Mouse (Mus musculus) liver, embryonic 14.5 days (tissue): ENCODE measurements around the gene Suds3. TPM values are rescaled to one million over a fixed set of nuclear protein-coding genes. Genes with fewer than 3 reads are reported as not detected.

Source experiments
- ATAC-seq: fragments of 200-750 bp; cut with Nextera tagmentation; 2 replicates; pipeline ENCODE4 v1.8.0; 2017; ENCODE audit warnings: moderate number of reproducible peaks, mild to moderate bottlenecking, moderate library complexity; ENCODE audit not compliant: insufficient read depth
- DNase-seq, 3 experiments: peaks; one replicate each; pipeline ENCODE4 v3.0.0-alpha.2; 2012 to 2013; ENCODE audit warnings: low read depth in 3 of 3, low spot score in 3 of 3
- H3K27ac ChIP-seq: fragments of 300-500 bp; sonication (generic); 2 replicates; pipeline ENCODE4 v1.5.1; 2014; ENCODE audit warnings: moderate library complexity, mild to moderate bottlenecking, control low read depth, inconsistent platforms
- H3K27me3 ChIP-seq: fragments of 300-500 bp; sonication (generic); 2 replicates; pipeline ENCODE4 v1.6.1; 2014; ENCODE audit warnings: mild to moderate bottlenecking, low read length, moderate library complexity; ENCODE audit not compliant: control insufficient read depth, insufficient read depth
- H3K36me3 ChIP-seq: fragments of 300-500 bp; sonication (generic); replicated peaks from 2 replicates; pipeline ENCODE4 v1.6.1; 2014; ENCODE audit warnings: low read depth; ENCODE audit not compliant: control insufficient read depth, insufficient read depth
- H3K4me1 ChIP-seq, 2 experiments: fragments of 200-500 bp in 1 of 2; fragments of 300-500 bp in 1 of 2; sonication (generic) in 1 of 2; replicated peaks; 2 replicates each; pipeline ENCODE4 v1.6.1; 2012 to 2014; ENCODE audit warnings: antibody characterized with exemption in 1 of 2, inconsistent platforms in 1 of 2, low read length in 1 of 2; ENCODE audit not compliant: control insufficient read depth in 2 of 2, insufficient read depth in 2 of 2
- H3K4me2 ChIP-seq: fragments of 300-500 bp; sonication (generic); 2 replicates; pipeline ENCODE4 v1.6.1; 2014; ENCODE audit warnings: low read depth, mild to moderate bottlenecking, control low read depth, moderate library complexity
- H3K4me3 ChIP-seq, 2 experiments: fragments of 200-500 bp in 1 of 2; fragments of 300-500 bp in 1 of 2; sonication (generic) in 1 of 2; 2 replicates each; pipeline ENCODE4 v1.5.1; 2012 to 2014; ENCODE audit warnings: low read depth in 2 of 2, low read length in 2 of 2, mild to moderate bottlenecking in 2 of 2, control low read depth in 1 of 2, inconsistent platforms in 1 of 2, moderate library complexity in 1 of 2; ENCODE audit not compliant: insufficient read depth in 1 of 2
- H3K9ac ChIP-seq: fragments of 300-500 bp; sonication (generic); replicated peaks from 2 replicates; pipeline ENCODE4 v1.6.1; 2014; ENCODE audit warnings: mild to moderate bottlenecking, control low read depth, moderate library complexity
- H3K9me3 ChIP-seq: fragments of 300-500 bp; sonication (generic); 2 replicates; pipeline ENCODE4 v1.6.1; 2016; ENCODE audit warnings: low read length, mixed read lengths; ENCODE audit not compliant: control insufficient read depth
- CTCF ChIP-seq: IDR thresholded peaks from 2 replicates; pipeline ENCODE4 v1.5.1; 2016; ENCODE audit warnings: antibody characterized with exemption, low read depth, control low read depth
- EP300 ChIP-seq: IDR thresholded peaks from 2 replicates; pipeline ENCODE4 v1.6.1; 2016; ENCODE audit warnings: antibody characterized with exemption, low read depth
- WGBS: fragments of 180-500 bp; shearing (Covaris S2); extraction: QIAGEN DNeasy Blood & Tissue Kit; methylation state at CpG from one replicate; pipeline ENCODE4 v1.1.7; 2014; ENCODE audit not compliant: insufficient replicate concordance; 5-methylcytosine and 5-hydroxymethylcytosine counted together
- polyA plus RNA-seq, 2 experiments: library from polyadenylated mRNA; depleted of rRNA in 1 of 2; stranded (reverse) in 1 of 2; unstranded in 1 of 2; fragments of >200 nt; fragmentation: Nextera tagmentation in 1 of 2; extraction: Ambion mirVana in 1 of 2; gene quantifications; 2 replicates each; pipeline versions ENCODE4 v1.2.1 to v1.2.3; 2012 to 2014

Gene Suds3
- polyA plus RNA-seq, 2 experiments: 19.8 to 22.7 TPM

DNA sequence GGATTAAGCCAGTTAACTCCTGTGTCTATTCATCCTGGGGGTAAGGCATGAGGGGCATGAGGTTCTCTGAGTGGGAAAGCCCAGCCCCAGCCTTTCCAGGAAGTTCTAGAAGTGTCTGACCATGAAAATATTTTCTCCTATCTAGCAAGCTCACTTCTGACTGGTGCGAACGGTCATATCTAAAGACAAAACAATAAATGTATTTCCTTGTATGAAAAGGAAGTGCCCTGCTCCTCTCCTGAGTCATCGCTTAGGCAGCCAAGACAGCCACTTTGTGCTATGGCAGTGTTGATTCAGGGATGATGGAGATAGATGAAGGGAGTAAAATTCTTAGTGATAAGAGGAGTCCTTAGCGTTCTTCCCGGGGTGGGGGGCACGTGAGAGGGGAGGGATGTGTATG lies 7.2 kb upstream of the Suds3 start:
- H3K4me2 ChIP-seq: no peak overlapping the region
- H3K9ac ChIP-seq: no peak overlapping the region
- ATAC-seq (no peak), DNase-seq (no peak)
- TF ChIP-seq EP300 (no peak), CTCF (no peak)
- no peaks in the 10 kb centered on the region for H3K36me3 ChIP-seq
- H3K9me3 ChIP-seq: no peaks in the 10 kb centered on the region; the same call in 1 of the 2 replicates
- no peak overlapping the region for H3K27ac ChIP-seq
- WGBS: 62% methylated on average over 6 of the region's 6 CpGs
- peaks cover 34 to 44% of the 10 kb centered on the region in 2 experiments for H3K4me1 ChIP-seq
- no peaks in the 10 kb centered on the region for H3K27me3 ChIP-seq
- no peak overlapping the region for H3K4me3 ChIP-seq

- 12% methylated on average over 2 of the region's 2 CpGs for WGBS
These were observed 5.7 kb upstream of the Suds3 start for GRCm38 (mm10) chr5:117121657-117122056.

DNA sequence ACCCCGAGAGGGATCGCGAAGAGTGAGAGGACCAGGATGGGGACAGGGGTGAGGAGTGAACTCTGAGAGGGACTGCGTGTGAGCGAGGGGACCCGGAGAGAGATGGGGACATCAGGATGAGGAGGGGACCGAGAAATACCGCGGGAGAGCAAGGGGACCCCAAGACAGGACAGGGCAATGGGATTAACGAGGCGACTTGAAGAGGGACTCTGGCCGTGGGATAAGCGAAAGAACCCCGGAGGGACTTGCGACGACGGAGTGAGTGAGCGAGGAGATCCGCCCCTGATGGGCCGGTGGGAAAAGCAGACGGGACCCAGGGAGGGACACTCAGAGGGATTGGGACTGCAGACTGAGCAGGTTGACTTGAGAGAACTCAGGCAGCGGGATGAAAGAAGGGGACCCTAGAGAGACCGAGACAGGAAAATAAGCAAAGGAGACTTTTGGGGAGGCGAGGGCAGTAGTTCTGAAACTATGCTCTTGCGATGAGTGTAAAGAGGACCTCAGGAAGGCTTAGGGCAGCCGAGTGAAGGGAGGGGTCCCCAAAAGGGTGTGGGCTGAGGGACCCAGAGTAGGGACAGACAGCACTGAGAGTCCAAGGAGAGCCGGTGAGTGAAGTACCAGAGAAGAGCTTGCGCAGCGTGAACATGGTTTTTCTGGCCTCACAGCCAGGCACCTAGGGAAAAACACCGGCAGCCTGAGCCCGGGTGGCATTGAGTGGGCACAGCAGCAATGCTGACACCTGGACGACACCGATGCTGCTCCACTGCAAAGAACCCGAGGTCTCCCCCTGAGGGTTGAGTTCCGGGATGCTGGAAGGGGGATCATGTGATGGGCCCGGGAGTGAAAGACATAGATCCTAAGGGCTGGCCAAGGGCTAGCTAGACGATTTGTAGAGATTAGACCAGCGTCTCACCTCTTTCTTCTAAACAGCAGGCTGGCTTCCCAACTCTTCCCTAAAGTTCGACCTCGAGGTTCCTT lies 4.9 kb upstream of the Suds3 start:
- WGBS: 3% methylated on average over 40 of the region's 40 CpGs
- Histone ChIP-seq H3K4me2 (peak overlapping the region; percentile 98), H3K36me3 (no peaks in the 10 kb centered on the region), H3K9me3 (no peaks in the 10 kb centered on the region; the same call in 1 of the 2 replicates), H3K4me1 (peaks cover 38 to 46% of the 10 kb centered on the region in 2 experiments), H3K4me3 (peak overlapping the region; percentile 86 to 92), H3K9ac (peak overlapping the region; percentile 94), H3K27me3 (no peaks in the 10 kb centered on the region), H3K27ac (peak overlapping the region; percentile 56)
- DNase-seq (no peak), ATAC-seq (no peak)
- TF ChIP-seq CTCF (no peak; the same call in 1 of the 2 replicates), EP300 (no peak)

More at GRCm38 (mm10) chr5:117121657-117122056, 5.7 kb upstream of the Suds3 start:
- ATAC-seq (no peak), DNase-seq (no peak)
- Histone ChIP-seq H3K4me3 (peak overlapping the region; percentile 86 to 92), H3K27ac (peak overlapping the region; percentile 56; the same call in 1 of the 2 replicates), H3K36me3 (no peaks in the 10 kb centered on the region), H3K4me1 (peaks cover 34 to 44% of the 10 kb centered on the region in 2 experiments), H3K4me2 (peak overlapping the region; percentile 98), H3K9ac (peak overlapping the region; percentile 94), H3K9me3 (no peaks in the 10 kb centered on the region; the same call in 1 of the 2 replicates), H3K27me3 (no peaks in the 10 kb centered on the region)
- TF ChIP-seq CTCF: no peak
- no peak for TF ChIP-seq EP300

- peak within 1 kb of the TSS; percentile 86 to 92 for H3K4me3 ChIP-seq
- H3K27ac ChIP-seq: peak within 1 kb of the TSS; percentile 93
- DNase-seq (peak; percentile 98 to 99 (median 98)), ATAC-seq (peak; percentile 89)
- under 1% methylated on average over 73 of the region's 74 CpGs for WGBS
- H3K4me2 ChIP-seq: peak within 1 kb of the TSS; percentile 98
- peaks cover 36 to 42% of the 10 kb centered on the region in 2 experiments for H3K4me1 ChIP-seq
- no peaks in the 10 kb centered on the region for H3K27me3 ChIP-seq
- H3K36me3 ChIP-seq: no peaks in the 10 kb centered on the region
- H3K9ac ChIP-seq: peak within 1 kb of the TSS; percentile 94
- H3K9me3 ChIP-seq: no peaks in the 10 kb centered on the region
- TF ChIP-seq EP300: 0 out of 2 replicates have a peak, but pooled peaks have one; percentile 16
- no peak for TF ChIP-seq CTCF
These were observed 4.0 kb upstream of the Suds3 start, which contains the start of gene Taok3 for GRCm38 (mm10) chr5:117119777-117120488. Gene Taok3 (plus strand): TSS chr5:117120129.
